Mouse (Mus musculus): ENCODE measurements around the gene Prpf8.

DNA sequence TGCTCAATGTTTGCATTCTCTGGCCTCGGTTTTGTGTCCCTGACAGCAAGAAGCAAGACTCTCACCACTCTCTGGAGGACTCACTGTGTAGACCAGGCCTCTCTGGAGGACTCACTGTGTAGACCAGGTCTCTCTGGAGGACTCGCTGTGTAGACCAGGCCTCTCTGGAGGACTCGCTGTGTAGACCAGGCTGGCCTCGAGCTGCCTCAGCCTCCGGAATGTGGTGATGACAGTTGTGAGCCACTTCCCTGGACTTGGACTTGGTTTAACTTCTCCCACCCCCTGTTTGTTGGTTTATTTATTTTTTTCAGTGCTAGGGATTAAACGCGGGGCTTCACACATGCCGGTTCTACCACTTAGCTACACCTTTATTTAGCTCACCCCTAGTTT lies 50.4 kb downstream of the Prpf8 start:
- TF ChIP-seq HCFC1 (IDR thresholded peaks at IDR 0.05; ENCODE audit: borderline replicate concordance, insufficient read depth, low read length), result no peak
- TF ChIP-seq MAFK (IDR thresholded peaks at IDR 0.05; ENCODE audit: insufficient read depth, low read depth, low read length), result no peak
- no peak for TF ChIP-seq ZNF384 (IDR thresholded peaks at IDR 0.05; ENCODE audit: low read depth, low read length)
- no peak for TF ChIP-seq CHD2 (IDR thresholded peaks at IDR 0.05; ENCODE audit: low read depth, low read length)
- no peak for TF ChIP-seq ZC3H11A (IDR thresholded peaks at IDR 0.05; ENCODE audit: borderline replicate concordance, low read depth, low read length)
